ENCODE assay signal across 20 mouse cellular contexts in genomic region chr14:45632756-45633537, GRCm38 (mm10). TPM values are rescaled to one million over a fixed set of nuclear protein-coding genes. Genes with fewer than 3 reads are reported as not detected.
DNase-seq lines count a peak whose midpoint lies in the region; ATAC-seq and TF ChIP-seq lines count a peak whose summit lies in the region.
"Had no signal": no experiment of that assay in that cellular context is flagged by ENCODE, and none has a peak within 500 bp of the region (broad histone marks: within the 10 kb centered on the region; RNA-seq: fewer than 3 reads in every experiment).

No protein-coding gene starts in this region.

- peak; percentile 44; the same call in 1 of the 2 replicates for TF ChIP-seq EP300 in CH12.LX (IDR thresholded peaks at IDR 0.05; ENCODE audit: low read length)

- H3K4me3 ChIP-seq in CH12.LX (replicated peaks in 1 of 3; ENCODE audit: low read depth in 2 of 3, low read length in 2 of 3, poor library complexity in 1 of 3), result no peak overlapping the region
- H3K4me3 ChIP-seq in small intestine, adult 2 months (ENCODE audit: low read depth, low read length), result no peak overlapping the region
- H3K4me3 ChIP-seq: embryonic facial prominence, embryonic 13.5 days; forebrain, embryonic 12.5 days; heart, embryonic 13.5 days; hindbrain, embryonic 13.5 days had no signal

- TF ChIP-seq CTCF in CH12.LX (conservative IDR thresholded peaks at IDR 0.05 in 1 of 2, IDR thresholded peaks at IDR 0.05 in 1 of 2; ENCODE audit: low read depth in 2 of 2, low read length in 2 of 2), result no peak
- TF ChIP-seq CTCF in small intestine, adult 2 months (IDR thresholded peaks at IDR 0.05; ENCODE audit: extremely low read depth, insufficient read length, insufficient replicate concordance, low read depth, low read length), result no peak

- ATAC-seq in megakaryocyte, adult 5-6 weeks (ENCODE audit: poor library complexity, severe bottlenecking), result peak; percentile 88
- ATAC-seq: CD4-positive, CD25-positive, alpha-beta regulatory T cell, adult 4 months; forebrain, embryonic 16.5 days; hindbrain, postnatal 0 days had no signal

- TF ChIP-seq POLR2A in CH12.LX (IDR thresholded peaks at IDR 0.05; ENCODE audit: low read depth, low read length), result no peak
- no peak for TF ChIP-seq POLR2A in small intestine, adult 2 months (IDR thresholded peaks at IDR 0.05; ENCODE audit: low read depth, low read length)

- H3K27me3 ChIP-seq in CH12.LX (replicated peaks), result no peaks in the 10 kb centered on the region
- no peaks in the 10 kb centered on the region for H3K27me3 ChIP-seq in small intestine, adult 2 months (ENCODE audit: control insufficient read depth, insufficient read depth, low read length)
- H3K27me3 ChIP-seq: embryonic facial prominence, embryonic 13.5 days; forebrain, embryonic 12.5 days; heart, embryonic 13.5 days; hindbrain, embryonic 13.5 days had no signal

- H3K79me2 ChIP-seq in CH12.LX (replicated peaks; ENCODE audit: control insufficient read depth, extremely low read depth, insufficient read depth, poor library complexity, severe bottlenecking), result no peaks in the 10 kb centered on the region

- no peaks in the 10 kb centered on the region for H3K9me3 ChIP-seq in CH12.LX (replicated peaks; ENCODE audit: low read length)
- H3K9me3 ChIP-seq: embryonic facial prominence, embryonic 13.5 days; forebrain, embryonic 12.5 days; heart, embryonic 13.5 days; hindbrain, embryonic 13.5 days had no signal

- TF ChIP-seq RAD21 in CH12.LX (IDR thresholded peaks at IDR 0.05; ENCODE audit: low read depth, low read length), result no peak

- peak; percentile 8 for DNase-seq in kidney, adult 9 months
- DNase-seq in kidney, postnatal 14 days, result no peak
- DNase-seq in CH12.LX (ENCODE audit: extremely low read depth), result peak; percentile 16
- no peak for DNase-seq in lung, postnatal 36 days
- no peak for DNase-seq in adrenal gland, adult (ENCODE audit: inconsistent age in 2 of 2, low spot score in 1 of 2)
- DNase-seq: adrenal gland, postnatal 14 days; B cell, adult 2 months; cerebellum, adult 11-12 months; cerebellum, adult 9-10 months; cerebellum, postnatal 25 days; gastrocnemius, postnatal 14 days had no signal

- dilution Hi-C loops in CH12.LX (cut with MboI; ENCODE audit: extremely low pct_ligation_motif_present, extremely low pct_unique_long_range_greater_than_20kb, low sequenced_read_pairs), result no loop called here

- peaks cover 3 to 52% of the 10 kb centered on the region in 2 experiments for H3K4me1 ChIP-seq in CH12.LX (ENCODE audit: control insufficient read depth in 1 of 2, insufficient read depth in 2 of 2)
- peaks cover 14% of the 10 kb centered on the region; the same call in 1 of the 2 replicates for H3K4me1 ChIP-seq in small intestine, adult 2 months (ENCODE audit: control insufficient read depth, insufficient read depth, insufficient read length, low read length)
- H3K4me1 ChIP-seq: embryonic facial prominence, embryonic 13.5 days; forebrain, embryonic 12.5 days; hindbrain, embryonic 13.5 days had no signal

- in situ Hi-C loops in CH12.LX (cut with MboI; ENCODE audit: low pct_ligation_motif_present, low pct_unique_long_range_greater_than_20kb, low sequenced_read_pairs), result no loop called here

- no peak overlapping the region for H3K4me2 ChIP-seq in CH12.LX (ENCODE audit: insufficient read depth, low read depth, poor library complexity, severe bottlenecking)
- H3K4me2 ChIP-seq: embryonic facial prominence, embryonic 13.5 days; forebrain, embryonic 12.5 days; heart, embryonic 13.5 days; hindbrain, embryonic 13.5 days had no signal

- H3K9ac ChIP-seq in CH12.LX (ENCODE audit: insufficient read depth, low read depth), result no peak overlapping the region
- H3K9ac ChIP-seq: embryonic facial prominence, embryonic 13.5 days; forebrain, embryonic 12.5 days; heart, embryonic 13.5 days; hindbrain, embryonic 13.5 days had no signal

- 25% methylated on average over 4 of the region's 4 CpGs for WGBS in small intestine, adult 2 months

- peaks cover 0 to 11% of the 10 kb centered on the region in 2 experiments for H3K36me3 ChIP-seq in CH12.LX (replicated peaks in 1 of 2; ENCODE audit: control insufficient read depth in 1 of 2, insufficient read depth in 1 of 2, low read length in 1 of 2)
- H3K36me3 ChIP-seq in small intestine, adult 2 months (ENCODE audit: control insufficient read depth, insufficient read depth, low read length), result peaks cover 2% of the 10 kb centered on the region; the same call in 1 of the 2 replicates
- H3K36me3 ChIP-seq: embryonic facial prominence, embryonic 13.5 days; forebrain, embryonic 12.5 days; heart, embryonic 13.5 days; hindbrain, embryonic 13.5 days had no signal

- H3K27ac ChIP-seq in CH12.LX (ENCODE audit: insufficient read depth, low read depth), result no peak overlapping the region
- 0 out of 2 replicates have a peak overlapping the region, but pooled peaks have one; percentile 24 for H3K27ac ChIP-seq in small intestine, adult 2 months (ENCODE audit: insufficient read depth, low read depth, low read length)
- H3K27ac ChIP-seq: embryonic facial prominence, embryonic 13.5 days; forebrain, embryonic 12.5 days; heart, embryonic 13.5 days; hindbrain, embryonic 13.5 days; hindbrain, postnatal 0 days had no signal

TF ChIP-seq in CH12.LX, 34 proteins besides CTCF, POLR2A, EP300 and RAD21:
- TF ChIP-seq IRF4 (IDR thresholded peaks at IDR 0.05; ENCODE audit: low read depth, low read length), result peak; percentile 26; the same call in 1 of the 2 replicates
- TF ChIP-seq MAX (IDR thresholded peaks at IDR 0.05; ENCODE audit: low read length), result no peak

RNA-seq across cellular contexts. Expression of gene Ddhd1, which starts 25.0 kb away (rescaled TPM):
- total RNA-seq in CH12.LX (2012; rRNA removed) (7.4 and 7.8 TPM in 2 replicates), CH12.LX (2014; rRNA removed) (12.7 and 13.1 TPM in 2 replicates)
- 16.9 and 18.4 TPM in 2 replicates for polyA plus RNA-seq in CH12.LX (2012; ENCODE audit: insufficient read length, low read depth)
- total RNA-seq in megakaryocyte, adult 5-6 weeks (2015), result 34.0 and 34.3 TPM in 2 replicates
- 43.1 and 46.5 TPM in 2 replicates for total RNA-seq in megakaryocyte, adult 5-6 weeks (2017)
- polyA plus RNA-seq in small intestine, adult 2 months (2012; rRNA removed), result 8.3 and 16.2 TPM in 2 replicates

Comparison
In these comparisons a context has a peak if more than half of its experiments do, and no peak if none do; other contexts are left out.
1. DNase-seq: peak in kidney, adult 9 months (single experiment) and CH12.LX (single experiment); none in kidney, postnatal 14 days (single experiment), lung, postnatal 36 days (single experiment) and adrenal gland, adult (0 of 2).